Mouse (Mus musculus) 3134 (cell line): ENCODE measurements around the gene Otulin.

Experiments used
- DNase-seq: peaks from one replicate; pipeline ENCODE4 v3.0.0-alpha.2; 2011; ENCODE audit warnings: low spot score; ENCODE audit not compliant: insufficient read length; ENCODE audit errors: extremely low read depth

The Otulin gene

GRCm38 (mm10) chr15:27618778-27619533 lies 11.5 kb downstream of the Otulin start:
- DNase-seq: no peak

- DNase-seq: no peak
Observed at GRCm38 (mm10) chr15:27617227-27617626, 13.3 kb downstream of the Otulin start.

- DNase-seq: no peak
Observed at GRCm38 (mm10) chr15:27616159-27616558, 14.3 kb downstream of the Otulin start.

GRCm38 (mm10) chr15:27613255-27613654 lies 17.2 kb downstream of the Otulin start:
- DNase-seq: no peak

GRCm38 (mm10) chr15:27612533-27613221 lies 17.8 kb downstream of the Otulin start:
- DNase-seq: peak; percentile 32

- no peak for DNase-seq
Observed at GRCm38 (mm10) chr15:27609554-27609953, 20.9 kb downstream of the Otulin start.

GRCm38 (mm10) chr15:27605252-27605651 lies 25.2 kb downstream of the Otulin start:
- DNase-seq: no peak

GRCm38 (mm10) chr15:27604558-27604957 lies 25.9 kb downstream of the Otulin start:
- no peak for DNase-seq

- DNase-seq: no peak
Observed at GRCm38 (mm10) chr15:27600524-27600923, 30.0 kb downstream of the Otulin start.

GRCm38 (mm10) chr15:27598786-27599385 lies 31.6 kb downstream of the Otulin start:
- DNase-seq: no peak

GRCm38 (mm10) chr15:27597516-27597915 lies 33.0 kb downstream of the Otulin start:
- DNase-seq: no peak

- DNase-seq: peak; percentile 46
Observed at GRCm38 (mm10) chr15:27596463-27597140, 33.9 kb downstream of the Otulin start.

- no peak for DNase-seq
Observed at GRCm38 (mm10) chr15:27595560-27595959, 34.9 kb downstream of the Otulin start.

- DNase-seq: no peak
Observed at GRCm38 (mm10) chr15:27594973-27595372, 35.5 kb downstream of the Otulin start.

GRCm38 (mm10) chr15:27593717-27594116 lies 36.8 kb downstream of the Otulin start:
- DNase-seq: no peak

- no peak for DNase-seq
Observed at GRCm38 (mm10) chr15:27592620-27593320, 37.7 kb downstream of the Otulin start.

- DNase-seq: no peak
Observed at GRCm38 (mm10) chr15:27590812-27591211, 39.7 kb downstream of the Otulin start.

GRCm38 (mm10) chr15:27588087-27588826 lies 42.2 kb downstream of the Otulin start:
- no peak for DNase-seq

GRCm38 (mm10) chr15:27586093-27586480 lies 44.4 kb downstream of the Otulin start:
- no peak for DNase-seq
